Mouse (Mus musculus) thymus, adult 18-20 months (tissue): Measurements from ENCODE around the gene Mtmr1.
A peak's percentile ranks its signal among the peaks of the same experiment; 100 is the strongest.
"Not testable (repeated sequence)": the region's sequence is repeated elsewhere in the genome, so short reads cannot be mapped to it uniquely, and the experiment has no call there.

Source experiments
- DNase-seq, 2 experiments: peaks; one replicate each; pipeline ENCODE4 v3.0.0; 2022; ENCODE audit warnings: mixed read lengths in 2 of 2

The Mtmr1 gene

GRCm38 (mm10) chrX:71364554-71364991 lies at the start of gene Mtmr1:
Mtmr1 (plus strand) TSS chrX:71364760.
- peak; percentile 58 to 60 for DNase-seq

- no peak for DNase-seq
These were observed 12.5 kb upstream of the Mtmr1 start for GRCm38 (mm10) chrX:71352033-71352432.

- no peak for DNase-seq
These were observed 9.2 kb upstream of the Mtmr1 start for GRCm38 (mm10) chrX:71355331-71355730.

- DNase-seq, result not testable (repeated sequence)
These were observed 2.8 kb upstream of the Mtmr1 start for GRCm38 (mm10) chrX:71361793-71362192.

GRCm38 (mm10) chrX:71364062-71364461 lies 498 bp upstream of the Mtmr1 start:
- DNase-seq, result no peak

- peak; percentile 5 to 13 for DNase-seq
These were observed 451 bp downstream of the Mtmr1 start for GRCm38 (mm10) chrX:71365011-71365410.

GRCm38 (mm10) chrX:71365510-71365909 lies 950 bp downstream of the Mtmr1 start:
- DNase-seq, result no peak

GRCm38 (mm10) chrX:71366973-71367372 lies 2.4 kb downstream of the Mtmr1 start:
- DNase-seq, result no peak

- no peak for DNase-seq
These were observed 12.2 kb downstream of the Mtmr1 start for GRCm38 (mm10) chrX:71376781-71377180.

- peak in 1 of 2 experiments; percentile 16 for DNase-seq
These were observed 13.9 kb downstream of the Mtmr1 start for GRCm38 (mm10) chrX:71378435-71378834.

- DNase-seq, result peak in 1 of 2 experiments; percentile 8
These were observed 17.0 kb downstream of the Mtmr1 start for GRCm38 (mm10) chrX:71381571-71381970.

- no peak for DNase-seq
These were observed 31.8 kb downstream of the Mtmr1 start for GRCm38 (mm10) chrX:71396326-71396725.

- DNase-seq, result no peak
These were observed 41.7 kb downstream of the Mtmr1 start for GRCm38 (mm10) chrX:71406290-71406689.

GRCm38 (mm10) chrX:71408386-71408785 lies 43.8 kb downstream of the Mtmr1 start:
- no peak for DNase-seq

- no peak for DNase-seq
These were observed 48.2 kb downstream of the Mtmr1 start for GRCm38 (mm10) chrX:71412776-71413175.

GRCm38 (mm10) chrX:71413616-71414015 lies 49.1 kb downstream of the Mtmr1 start:
- no peak for DNase-seq

GRCm38 (mm10) chrX:71424852-71425251 lies 60.3 kb downstream of the Mtmr1 start:
- no peak for DNase-seq

GRCm38 (mm10) chrX:71425746-71426519 lies 61.4 kb downstream of the Mtmr1 start:
- DNase-seq, result peak; percentile 16 to 32

GRCm38 (mm10) chrX:71427491-71427890 lies 62.9 kb downstream of the Mtmr1 start:
- DNase-seq, result no peak

GRCm38 (mm10) chrX:71430900-71431299 lies 66.3 kb downstream of the Mtmr1 start:
- no peak for DNase-seq

GRCm38 (mm10) chrX:71434448-71434847 lies 69.9 kb downstream of the Mtmr1 start:
- no peak for DNase-seq

- DNase-seq, result no peak
These were observed 70.3 kb downstream of the Mtmr1 start for GRCm38 (mm10) chrX:71434860-71435259.

- no peak for DNase-seq
These were observed 71.0 kb downstream of the Mtmr1 start for GRCm38 (mm10) chrX:71435542-71435941.

- DNase-seq, result no peak
These were observed 74.9 kb downstream of the Mtmr1 start for GRCm38 (mm10) chrX:71439473-71439872.

GRCm38 (mm10) chrX:71442916-71443315 lies 78.4 kb downstream of the Mtmr1 start:
- DNase-seq, result no peak
